Mouse (Mus musculus) midbrain, embryonic 10.5 days (tissue): ENCODE measurements around the gene Rps10. TPM values are rescaled to one million over a fixed set of nuclear protein-coding genes. Genes with fewer than 3 reads are reported as not detected.

ENCODE experiments used
- DNase-seq: peaks from one replicate; pipeline ENCODE4 v3.0.0-alpha.2; 2017; ENCODE audit warnings: low spot score
- H3K27ac ChIP-seq: fragments of 300-500 bp; sonication (generic); replicated peaks from 2 replicates; pipeline ENCODE4 v1.5.1; 2016; ENCODE audit warnings: mild to moderate bottlenecking
- H3K27me3 ChIP-seq: fragments of 300-500 bp; sonication (generic); 2 replicates; pipeline ENCODE4 v1.6.1; 2016; ENCODE audit warnings: low read depth, mild to moderate bottlenecking; ENCODE audit not compliant: poor library complexity, severe bottlenecking
- H3K36me3 ChIP-seq: fragments of 300-500 bp; sonication (generic); 2 replicates; pipeline ENCODE4 v1.6.1; 2016; ENCODE audit warnings: mild to moderate bottlenecking, moderate library complexity
- H3K4me1 ChIP-seq: fragments of 300-500 bp; sonication (generic); 2 replicates; pipeline ENCODE4 v1.6.1; 2016
- H3K4me3 ChIP-seq: fragments of 300-500 bp; sonication (generic); 2 replicates; pipeline ENCODE4 v1.5.1; 2016; ENCODE audit warnings: mild to moderate bottlenecking, moderate library complexity
- H3K9me3 ChIP-seq: fragments of 300-500 bp; sonication (generic); replicated peaks from 2 replicates; pipeline ENCODE4 v1.6.1; 2016; ENCODE audit warnings: mild to moderate bottlenecking
- WGBS: fragments of 180-500 bp; shearing (Covaris S2); methylation state at CpG from one replicate; pipeline ENCODE4 v1.1.7; 2016; 5-methylcytosine and 5-hydroxymethylcytosine counted together
- polyA plus RNA-seq: library from polyadenylated mRNA; unstranded; fragments of >200 nt; fragmentation: Nextera tagmentation; extraction: Ambion mirVana; gene quantifications from 2 replicates; pipeline ENCODE4 v1.2.1, GENCODE M21; 2016

Gene Rps10
- polyA plus RNA-seq, 1 experiment from 2014 or later = 876 TPM

- Histone ChIP-seq H3K4me3 (no peak overlapping the region), H3K4me1 (peaks cover 12% of the 10 kb centered on the region; the same call in 1 of the 2 replicates), H3K9me3 (no peaks in the 10 kb centered on the region), H3K36me3 (peaks cover 58% of the 10 kb centered on the region), H3K27ac (no peak overlapping the region), H3K27me3 (no peaks in the 10 kb centered on the region)
- no peak for DNase-seq
- WGBS = 90% methylated on average over 21 of the region's 21 CpGs
These were observed 39.9 kb downstream of the Rps10 start for GRCm38 (mm10) chr17:27596376-27597190.

GRCm38 (mm10) chr17:27595659-27596375, 40.7 kb downstream of the Rps10 start:
- Histone ChIP-seq H3K4me3 (no peak overlapping the region), H3K4me1 (peaks cover 4% of the 10 kb centered on the region; the same call in 1 of the 2 replicates), H3K27ac (no peak overlapping the region), H3K27me3 (no peaks in the 10 kb centered on the region), H3K36me3 (peaks cover 65% of the 10 kb centered on the region), H3K9me3 (no peaks in the 10 kb centered on the region)
- no peak for DNase-seq
- WGBS = 92% methylated on average over 15 of the region's 15 CpGs

GRCm38 (mm10) chr17:27592565-27592910, 43.9 kb downstream of the Rps10 start:
- Histone ChIP-seq H3K27ac (no peak overlapping the region), H3K27me3 (no peaks in the 10 kb centered on the region), H3K9me3 (no peaks in the 10 kb centered on the region), H3K36me3 (peaks cover 98% of the 10 kb centered on the region), H3K4me1 (peaks cover 6% of the 10 kb centered on the region), H3K4me3 (no peak overlapping the region)
- DNase-seq = no peak
- WGBS = 93% methylated on average over 7 of the region's 7 CpGs

GRCm38 (mm10) chr17:27591826-27592564, 44.5 kb downstream of the Rps10 start:
- Histone ChIP-seq H3K27ac (no peak overlapping the region), H3K9me3 (no peaks in the 10 kb centered on the region), H3K4me1 (peaks cover 12% of the 10 kb centered on the region), H3K27me3 (no peaks in the 10 kb centered on the region), H3K4me3 (no peak overlapping the region), H3K36me3 (peaks cover 98% of the 10 kb centered on the region)
- WGBS = 90% methylated on average over 12 of the region's 12 CpGs
- DNase-seq = no peak

GRCm38 (mm10) chr17:27588231-27588630, 48.2 kb downstream of the Rps10 start:
- Histone ChIP-seq H3K9me3 (no peaks in the 10 kb centered on the region), H3K4me1 (peaks cover 16% of the 10 kb centered on the region), H3K27me3 (no peaks in the 10 kb centered on the region), H3K27ac (no peak overlapping the region), H3K4me3 (no peak overlapping the region), H3K36me3 (peaks cover 100% of the 10 kb centered on the region)
- 86% methylated on average over 8 of the region's 8 CpGs for WGBS
- DNase-seq = no peak

- Histone ChIP-seq H3K27me3 (no peaks in the 10 kb centered on the region), H3K4me1 (peaks cover 16% of the 10 kb centered on the region), H3K36me3 (peaks cover 100% of the 10 kb centered on the region), H3K9me3 (no peaks in the 10 kb centered on the region), H3K27ac (0 out of 2 replicates have a peak overlapping the region, but pooled peaks have one; percentile 13), H3K4me3 (no peak overlapping the region)
- DNase-seq = no peak
- 81% methylated on average over 12 of the region's 12 CpGs for WGBS
These were observed 49.2 kb downstream of the Rps10 start for GRCm38 (mm10) chr17:27587252-27587651.

GRCm38 (mm10) chr17:27586661-27587060, 49.8 kb downstream of the Rps10 start:
- DNase-seq = no peak
- Histone ChIP-seq H3K9me3 (no peaks in the 10 kb centered on the region), H3K36me3 (peaks cover 100% of the 10 kb centered on the region), H3K27me3 (no peaks in the 10 kb centered on the region), H3K4me1 (peaks cover 16% of the 10 kb centered on the region), H3K4me3 (no peak overlapping the region), H3K27ac (0 out of 2 replicates have a peak overlapping the region, but pooled peaks have one; percentile 13)
- WGBS = 73% methylated on average over 9 of the region's 9 CpGs

- no peaks in the 10 kb centered on the region for H3K9me3 ChIP-seq
- 93% methylated on average over 13 of the region's 13 CpGs for WGBS
- no peak overlapping the region for H3K27ac ChIP-seq
- no peak overlapping the region for H3K4me3 ChIP-seq
- no peaks in the 10 kb centered on the region for H3K27me3 ChIP-seq
- peaks cover 100% of the 10 kb centered on the region for H3K36me3 ChIP-seq
- no peak for DNase-seq
- H3K4me1 ChIP-seq = peaks cover 16% of the 10 kb centered on the region
These were observed 53.1 kb downstream of the Rps10 start for GRCm38 (mm10) chr17:27583185-27583894.

Other genes starting within 250 kb of the Rps10 start
- gene Grm4, start 115.3 kb downstream of the Rps10 start, polyA plus RNA-seq = 2.8 and 3.5 TPM in 2 replicates
- gene Hmga1, start 80.2 kb downstream of the Rps10 start, polyA plus RNA-seq = 620 and 831 TPM in 2 replicates
- 16.4 and 19.2 TPM in 2 replicates for gene AI413582, start 70.9 kb downstream of the Rps10 start, polyA plus RNA-seq
- gene Nudt3, start 13.2 kb downstream of the Rps10 start, polyA plus RNA-seq = 90.0 and 109 TPM in 2 replicates
- gene RPS10-NUDT3, start 1.4 kb downstream of the Rps10 start, polyA plus RNA-seq = not detected in 2 replicates
- 3.1 and 3.3 TPM in 2 replicates for gene Pacsin1, start 18.8 kb upstream of the Rps10 start, polyA plus RNA-seq
- gene Spdef, start 92.3 kb upstream of the Rps10 start, polyA plus RNA-seq = 0.16 and 0.25 TPM in 2 replicates
- 11.1 and 12.1 TPM in 2 replicates for gene D17Wsu92e, start 184.0 kb upstream of the Rps10 start, polyA plus RNA-seq
- 403 and 447 TPM in 2 replicates for gene Snrpc, start 201.5 kb upstream of the Rps10 start, polyA plus RNA-seq
- gene Uhrf1bp1, start 219.8 kb upstream of the Rps10 start, polyA plus RNA-seq = 6.3 and 6.6 TPM in 2 replicates